In genomic region chr13:52108349-52108921, GRCm38 (mm10) we compare ENCODE assay signal across 10 mouse cellular contexts.
DNase-seq lines count a peak whose midpoint lies in the region; ATAC-seq lines count a peak whose summit lies in the region.
"Had no signal": no experiment of that assay in that cellular context is flagged by ENCODE, and none has a peak within 500 bp of the region (broad histone marks: within the 10 kb centered on the region; RNA-seq: fewer than 3 reads in every experiment).

No protein-coding gene starts in this region.

- peak; percentile 90 for ATAC-seq in forebrain, embryonic 11.5 days (replicated peaks; ENCODE audit: low FRiP score)
- peak; percentile 71; the same call in 1 of the 2 replicates for ATAC-seq in hindbrain, embryonic 14.5 days (ENCODE audit: low FRiP score)
- ATAC-seq in midbrain, embryonic 16.5 days = peak; percentile 78

- H3K27me3 ChIP-seq in forebrain, embryonic 11.5 days (ENCODE audit: control insufficient read depth, insufficient read depth, low read length) = no peaks in the 10 kb centered on the region
- H3K27me3 ChIP-seq in hindbrain, embryonic 14.5 days (ENCODE audit: control insufficient read depth, insufficient read depth, low read length) = no peaks in the 10 kb centered on the region
- H3K27me3 ChIP-seq in midbrain, embryonic 16.5 days (ENCODE audit: control insufficient read depth, insufficient read depth, low read depth, low read length) = no peaks in the 10 kb centered on the region
- H3K27me3 ChIP-seq: liver, embryonic 13.5 days had no signal

- H3K36me3 ChIP-seq in forebrain, embryonic 11.5 days (ENCODE audit: control insufficient read depth, insufficient read depth, low read length) = no peaks in the 10 kb centered on the region
- H3K36me3 ChIP-seq in hindbrain, embryonic 14.5 days (replicated peaks; ENCODE audit: control insufficient read depth, insufficient read depth) = no peaks in the 10 kb centered on the region
- no peaks in the 10 kb centered on the region for H3K36me3 ChIP-seq in midbrain, embryonic 16.5 days (ENCODE audit: control insufficient read depth, insufficient read depth, low read length)
- H3K36me3 ChIP-seq: liver, embryonic 13.5 days had no signal

- H3K9me3 ChIP-seq in forebrain, embryonic 11.5 days (ENCODE audit: control insufficient read depth, low read length) = no peaks in the 10 kb centered on the region
- H3K9me3 ChIP-seq in hindbrain, embryonic 14.5 days (ENCODE audit: control insufficient read depth, low read length) = no peaks in the 10 kb centered on the region
- H3K9me3 ChIP-seq in midbrain, embryonic 16.5 days (replicated peaks; ENCODE audit: control insufficient read depth, low read length, poor library complexity, severe bottlenecking) = no peaks in the 10 kb centered on the region
- H3K9me3 ChIP-seq: liver, embryonic 13.5 days had no signal

- H3K4me2 ChIP-seq in forebrain, embryonic 11.5 days (ENCODE audit: low read depth, low read length, severe bottlenecking) = 0 out of 2 replicates have a peak overlapping the region, but pooled peaks have one; percentile 2
- no peak overlapping the region for H3K4me2 ChIP-seq in hindbrain, embryonic 14.5 days (replicated peaks)
- peak overlapping the region; percentile 2; the same call in 1 of the 2 replicates for H3K4me2 ChIP-seq in midbrain, embryonic 16.5 days (ENCODE audit: low read length)
- H3K4me2 ChIP-seq: liver, embryonic 13.5 days had no signal

- intact Hi-C loops in gastrocnemius, postnatal 36 days (cut with DNase I) = no loop called here

- H3K4me3 ChIP-seq in forebrain, embryonic 11.5 days (ENCODE audit: low read depth, low read length) = no peak overlapping the region
- no peak overlapping the region for H3K4me3 ChIP-seq in hindbrain, embryonic 14.5 days (replicated peaks; ENCODE audit: low read length)
- no peak overlapping the region for H3K4me3 ChIP-seq in midbrain, embryonic 16.5 days (ENCODE audit: low read depth, low read length)
- H3K4me3 ChIP-seq: liver, embryonic 13.5 days had no signal

- peaks cover 7% of the 10 kb centered on the region; the same call in 1 of the 2 replicates for H3K4me1 ChIP-seq in forebrain, embryonic 11.5 days (replicated peaks; ENCODE audit: control insufficient read depth, insufficient read depth, low read length)
- H3K4me1 ChIP-seq in hindbrain, embryonic 14.5 days (replicated peaks; ENCODE audit: control insufficient read depth, insufficient read depth, low read length) = peaks cover 24% of the 10 kb centered on the region
- peaks cover 13% of the 10 kb centered on the region for H3K4me1 ChIP-seq in midbrain, embryonic 16.5 days (ENCODE audit: control insufficient read depth, insufficient read depth, low read length)

- 21% methylated on average over 8 of the region's 8 CpGs for WGBS in forebrain, embryonic 11.5 days
- 12% methylated on average over 8 of the region's 8 CpGs for WGBS in hindbrain, embryonic 14.5 days
- WGBS in midbrain, embryonic 16.5 days = 8% methylated on average over 8 of the region's 8 CpGs

- H3K9ac ChIP-seq in forebrain, embryonic 11.5 days (ENCODE audit: low read length) = no peak overlapping the region
- H3K9ac ChIP-seq in hindbrain, embryonic 14.5 days = no peak overlapping the region
- no peak overlapping the region for H3K9ac ChIP-seq in midbrain, embryonic 16.5 days (ENCODE audit: low read depth, low read length)
- H3K9ac ChIP-seq: liver, embryonic 13.5 days had no signal

- H3K27ac ChIP-seq in forebrain, embryonic 11.5 days (ENCODE audit: low read depth, low read length) = peak overlapping the region; percentile 51; the same call in 1 of the 2 replicates
- peak overlapping the region; percentile 16; the same call in 1 of the 2 replicates for H3K27ac ChIP-seq in hindbrain, embryonic 14.5 days
- H3K27ac ChIP-seq in midbrain, embryonic 16.5 days (ENCODE audit: low read length) = peak overlapping the region; percentile 54; the same call in 1 of the 2 replicates
- H3K27ac ChIP-seq: liver, embryonic 13.5 days had no signal

- DNase-seq in embryo, embryonic 11 days = peak; percentile 71
- peak; percentile 65 for DNase-seq in forebrain, embryonic 11.5 days (ENCODE audit: low spot score)
- DNase-seq in hindbrain, embryonic 14.5 days (ENCODE audit: low spot score) = no peak
- DNase-seq in cerebellum, postnatal 14 days = no peak
- no peak for DNase-seq in adrenal gland, adult 8-10 months
- no peak for DNase-seq in heart, adult 11 months
- DNase-seq in gastrocnemius, postnatal 36 days = no peak
- DNase-seq: liver, embryonic 13.5 days; spleen, adult 18-20 months had no signal

Comparison
In these comparisons a context has a peak if more than half of its experiments do, and no peak if none do; other contexts are left out.
1. DNase-seq: peak in embryo, embryonic 11 days (single experiment) and forebrain, embryonic 11.5 days (single experiment); none in hindbrain, embryonic 14.5 days (single experiment), cerebellum, postnatal 14 days (0 of 2), adrenal gland, adult 8-10 months (single experiment), heart, adult 11 months (single experiment) and gastrocnemius, postnatal 36 days (0 of 2).
2. Peak in every context shown above with its lines, with median percentiles within 50 percentile points of each other: ATAC-seq and H3K27ac ChIP-seq.